Mouse (Mus musculus) CH12.LX (cell line): ENCODE results near the gene Gm42669.

Experiments
- EP300 ChIP-seq: IDR thresholded peaks from 2 replicates; pipeline ENCODE4 v1.6.1; 2011; ENCODE audit warnings: low read length, improper control_type of control experiment
- ETS1 ChIP-seq: conservative IDR thresholded peaks from 2 replicates; pipeline ENCODE4 v1.6.1; 2012; ENCODE audit warnings: low read depth, mild to moderate bottlenecking, inconsistent platforms, low read length, improper control_type of control experiment, moderate library complexity
- GABPA ChIP-seq: IDR thresholded peaks from 2 replicates; pipeline ENCODE4 v1.6.1; 2012; ENCODE audit warnings: low read depth, low read length, improper control_type of control experiment, inconsistent platforms; ENCODE audit not compliant: insufficient replicate concordance
- HCFC1 ChIP-seq: IDR thresholded peaks from 2 replicates; pipeline ENCODE4 v1.6.1; 2012; ENCODE audit warnings: low read depth, mild to moderate bottlenecking, inconsistent platforms, low read length, improper control_type of control experiment
- KAT2A ChIP-seq: IDR thresholded peaks from 2 replicates; pipeline ENCODE4 v1.6.1; 2012; ENCODE audit warnings: low read length, improper control_type of control experiment, inconsistent platforms; ENCODE audit not compliant: insufficient replicate concordance
- MAX ChIP-seq: IDR thresholded peaks from 2 replicates; pipeline ENCODE4 v1.6.1; 2011; ENCODE audit warnings: low read length, improper control_type of control experiment
- RCOR1 ChIP-seq: conservative IDR thresholded peaks from 2 replicates; pipeline ENCODE4 v1.6.1; 2012; ENCODE audit warnings: low read depth, mild to moderate bottlenecking, inconsistent platforms, low read length, improper control_type of control experiment
- SMC3 ChIP-seq: IDR thresholded peaks from 2 replicates; pipeline ENCODE4 v1.6.1; 2011; ENCODE audit warnings: low read depth, low read length, improper control_type of control experiment
- TCF12 ChIP-seq: IDR thresholded peaks from 2 replicates; pipeline ENCODE4 v1.6.1; 2014; ENCODE audit warnings: low read depth, mild to moderate bottlenecking, inconsistent platforms, low read length, improper control_type of control experiment
- USF2 ChIP-seq: conservative IDR thresholded peaks from 2 replicates; pipeline ENCODE4 v1.6.1; 2011; ENCODE audit warnings: low read depth, low read length, improper control_type of control experiment
- ZC3H11A ChIP-seq: IDR thresholded peaks from 2 replicates; pipeline ENCODE4 v1.6.1; 2012; ENCODE audit warnings: low read depth, mild to moderate bottlenecking, inconsistent platforms, low read length, improper control_type of control experiment

DNA sequence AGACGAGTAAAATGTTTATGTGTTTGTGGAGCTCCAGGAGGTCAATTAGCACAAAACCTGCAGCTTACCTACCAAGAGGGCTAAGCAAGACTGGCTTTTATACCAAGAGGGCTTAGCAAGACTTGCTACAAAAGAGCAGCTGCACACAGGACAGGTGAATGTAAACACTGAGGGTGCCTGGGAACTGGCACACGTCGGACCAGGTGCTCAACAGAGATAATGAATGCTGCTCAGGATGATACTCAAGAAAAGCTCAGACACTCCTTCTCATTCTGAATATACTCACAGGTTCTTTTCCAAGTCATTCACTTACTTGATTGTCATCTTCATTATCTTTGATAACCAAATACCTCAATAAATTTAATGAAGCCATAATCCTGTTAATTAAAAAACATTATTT, 49.5 kb downstream of the Gm42669 start:
- TF ChIP-seq RCOR1 (no peak), USF2 (no peak), GABPA (no peak), MAX (no peak), EP300 (no peak), KAT2A (no peak), ETS1 (no peak), SMC3 (no peak), HCFC1 (no peak), ZC3H11A (no peak), TCF12 (no peak)
